8 mouse cellular contexts compared by ENCODE assay signal in the genomic region with DNA sequence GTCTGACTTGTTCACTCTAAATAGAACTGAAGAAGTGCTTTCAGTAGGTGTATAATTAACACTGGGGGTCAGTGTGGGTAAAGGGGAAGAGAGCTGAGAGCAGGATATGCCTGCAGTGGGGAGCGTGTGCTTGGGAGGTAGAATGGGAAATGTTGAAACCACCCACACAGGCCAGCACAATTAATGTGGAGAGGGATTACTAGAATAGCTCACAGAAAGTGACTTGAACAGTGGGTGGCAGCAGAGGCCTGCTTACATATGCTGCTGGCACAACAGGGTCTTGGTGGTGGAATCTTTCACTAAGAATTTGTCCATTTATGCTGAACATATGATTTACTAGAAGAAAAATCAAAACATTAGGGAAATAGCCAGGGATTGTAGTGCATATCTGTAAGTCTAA. TPM values are rescaled to one million over a fixed set of nuclear protein-coding genes. Genes with fewer than 3 reads are reported as not detected.
DNase-seq lines count a peak whose midpoint lies in the region; ATAC-seq and TF ChIP-seq lines count a peak whose summit lies in the region.

No protein-coding gene starts in this region.

- peak; percentile 30 for DNase-seq in neural tube, embryonic 11.5 days (ENCODE audit: low spot score)
- no peak for DNase-seq in neural tube, embryonic 10.5 days (ENCODE audit: extremely low spot score, low spot score)
- peak; percentile 65 to 67 for DNase-seq in cerebellum, postnatal 14 days
- peak; percentile 79 for DNase-seq in midbrain, embryonic 14.5 days
- peak; percentile 68 for DNase-seq in thymus, postnatal 4 days

- no peaks in the 10 kb centered on the region for H3K27me3 ChIP-seq in neural tube, embryonic 11.5 days (ENCODE audit: control insufficient read depth, insufficient read depth, low read length)
- no peaks in the 10 kb centered on the region for H3K27me3 ChIP-seq in intestine, postnatal 0 days (replicated peaks; ENCODE audit: control insufficient read depth, insufficient read depth, low read length)
- no peaks in the 10 kb centered on the region for H3K27me3 ChIP-seq in limb, embryonic 15.5 days
- no peaks in the 10 kb centered on the region for H3K27me3 ChIP-seq in midbrain, embryonic 14.5 days (ENCODE audit: control insufficient read depth, insufficient read depth, low read length)

- no peak for ATAC-seq in neural tube, embryonic 11.5 days (ENCODE audit: insufficient read depth, low FRiP score, low TSS enrichment)
- ATAC-seq in granulocyte monocyte progenitor cell, adult 5-6 weeks (replicated peaks; ENCODE audit: poor library complexity, severe bottlenecking) = peak; percentile 70
- no peak for ATAC-seq in intestine, postnatal 0 days
- no peak for ATAC-seq in limb, embryonic 15.5 days (ENCODE audit: insufficient number of reproducible peaks, low FRiP score, low TSS enrichment, low read depth)
- no peak for ATAC-seq in midbrain, embryonic 14.5 days (ENCODE audit: low FRiP score, low TSS enrichment)

- no peak overlapping the region for H3K27ac ChIP-seq in neural tube, embryonic 11.5 days (ENCODE audit: low read depth, low read length)
- H3K27ac ChIP-seq in intestine, postnatal 0 days (ENCODE audit: low read depth, low read length) = no peak overlapping the region
- no peak overlapping the region for H3K27ac ChIP-seq in limb, embryonic 15.5 days
- no peak overlapping the region for H3K27ac ChIP-seq in midbrain, embryonic 14.5 days (replicated peaks; ENCODE audit: low read depth, low read length)

- peak overlapping the region; percentile 76 for H3K4me2 ChIP-seq in neural tube, embryonic 11.5 days (ENCODE audit: low read depth)
- peak overlapping the region; percentile 89; the same call in 1 of the 2 replicates for H3K4me2 ChIP-seq in intestine, postnatal 0 days (replicated peaks; ENCODE audit: low read depth)
- peak overlapping the region; percentile 69 for H3K4me2 ChIP-seq in limb, embryonic 15.5 days
- peak overlapping the region; percentile 67 for H3K4me2 ChIP-seq in midbrain, embryonic 14.5 days (ENCODE audit: low read length)

- no peaks in the 10 kb centered on the region for H3K9me3 ChIP-seq in neural tube, embryonic 11.5 days (ENCODE audit: control insufficient read depth, low read length)
- no peaks in the 10 kb centered on the region for H3K9me3 ChIP-seq in intestine, postnatal 0 days (ENCODE audit: control insufficient read depth)
- no peaks in the 10 kb centered on the region for H3K9me3 ChIP-seq in limb, embryonic 15.5 days
- H3K9me3 ChIP-seq in midbrain, embryonic 14.5 days (ENCODE audit: control insufficient read depth, low read length) = no peaks in the 10 kb centered on the region

- TF ChIP-seq CTCF in intestine, postnatal 0 days (IDR thresholded peaks at IDR 0.05; ENCODE audit: low read depth) = peak; percentile 80

- H3K9ac ChIP-seq in neural tube, embryonic 11.5 days (ENCODE audit: low read length) = no peak overlapping the region
- H3K9ac ChIP-seq in intestine, postnatal 0 days (ENCODE audit: low read depth, low read length) = no peak overlapping the region
- peak overlapping the region; percentile 26; the same call in 1 of the 2 replicates for H3K9ac ChIP-seq in limb, embryonic 15.5 days
- H3K9ac ChIP-seq in midbrain, embryonic 14.5 days (replicated peaks; ENCODE audit: low read length) = peak overlapping the region; percentile 27; the same call in 1 of the 2 replicates

- peak overlapping the region; percentile 65; the same call in 1 of the 2 replicates for H3K4me3 ChIP-seq in neural tube, embryonic 11.5 days (ENCODE audit: low read depth, low read length)
- no peak overlapping the region for H3K4me3 ChIP-seq in intestine, postnatal 0 days (ENCODE audit: low read depth, low read length)
- H3K4me3 ChIP-seq in limb, embryonic 15.5 days = peak overlapping the region; percentile 96
- H3K4me3 ChIP-seq in midbrain, embryonic 14.5 days (replicated peaks; ENCODE audit: low read depth, low read length) = peak overlapping the region; percentile 86

- 36% methylated on average over 1 of the region's 1 CpGs for WGBS in neural tube, embryonic 11.5 days
- 27% methylated on average over 1 of the region's 1 CpGs for WGBS in intestine, postnatal 0 days
- WGBS in limb, embryonic 15.5 days = 12% methylated on average over 1 of the region's 1 CpGs
- WGBS in midbrain, embryonic 14.5 days = 13% methylated on average over 1 of the region's 1 CpGs

- peaks cover 16% of the 10 kb centered on the region for H3K4me1 ChIP-seq in neural tube, embryonic 11.5 days (ENCODE audit: control insufficient read depth, insufficient read depth, low read length)
- H3K4me1 ChIP-seq in intestine, postnatal 0 days (replicated peaks; ENCODE audit: control insufficient read depth, insufficient read depth, low read length) = peaks cover 6% of the 10 kb centered on the region; the same call in 1 of the 2 replicates
- peaks cover 48% of the 10 kb centered on the region for H3K4me1 ChIP-seq in limb, embryonic 15.5 days
- H3K4me1 ChIP-seq in midbrain, embryonic 14.5 days (ENCODE audit: control insufficient read depth, insufficient read depth, low read length) = peaks cover 58% of the 10 kb centered on the region

- peaks cover 4% of the 10 kb centered on the region; the same call in 1 of the 2 replicates for H3K36me3 ChIP-seq in neural tube, embryonic 11.5 days (ENCODE audit: control insufficient read depth, insufficient read depth, low read length)
- H3K36me3 ChIP-seq in intestine, postnatal 0 days (ENCODE audit: control insufficient read depth, insufficient read depth) = peaks cover 21% of the 10 kb centered on the region
- peaks cover 39% of the 10 kb centered on the region for H3K36me3 ChIP-seq in limb, embryonic 15.5 days
- peaks cover 28% of the 10 kb centered on the region for H3K36me3 ChIP-seq in midbrain, embryonic 14.5 days (ENCODE audit: control insufficient read depth, insufficient read depth, low read length)

RNA-seq across cellular contexts. Expression of a gene that starts 2.2 kb away (rescaled TPM):
- 22.6 and 23.1 TPM in 2 replicates for polyA plus RNA-seq in neural tube, embryonic 11.5 days (2014; fragmentation: Nextera tagmentation; extraction: Ambion mirVana)
- 9.0 and 9.3 TPM in 2 replicates for total RNA-seq in granulocyte monocyte progenitor cell, adult 5-6 weeks (2014; fragmentation: Nextera tagmentation)
- total RNA-seq in granulocyte monocyte progenitor cell, adult 5-6 weeks (2017) = 7.5 and 9.3 TPM in 2 replicates
- polyA plus RNA-seq in intestine, postnatal 0 days (2015; fragmentation: Nextera tagmentation; extraction: Ambion mirVana) = 7.4 and 8.4 TPM in 2 replicates
- polyA plus RNA-seq in limb, embryonic 15.5 days (2015; fragmentation: Nextera tagmentation; extraction: Ambion mirVana) = 31.9 and 33.5 TPM in 2 replicates
- polyA plus RNA-seq in midbrain, embryonic 14.5 days (2014; fragmentation: Nextera tagmentation; extraction: Ambion mirVana) = 17.9 and 22.2 TPM in 2 replicates

RNA-seq across cellular contexts. Expression of a gene that starts 5.8 kb away (rescaled TPM):
- polyA plus RNA-seq in neural tube, embryonic 11.5 days (2014; fragmentation: Nextera tagmentation; extraction: Ambion mirVana) = 212 and 214 TPM in 2 replicates
- total RNA-seq in granulocyte monocyte progenitor cell, adult 5-6 weeks (2014; fragmentation: Nextera tagmentation) = 193 and 202 TPM in 2 replicates
- total RNA-seq in granulocyte monocyte progenitor cell, adult 5-6 weeks (2017) = 130 and 186 TPM in 2 replicates
- 143 and 150 TPM in 2 replicates for polyA plus RNA-seq in intestine, postnatal 0 days (2015; fragmentation: Nextera tagmentation; extraction: Ambion mirVana)
- 144 and 165 TPM in 2 replicates for polyA plus RNA-seq in limb, embryonic 15.5 days (2015; fragmentation: Nextera tagmentation; extraction: Ambion mirVana)
- polyA plus RNA-seq in midbrain, embryonic 14.5 days (2014; fragmentation: Nextera tagmentation; extraction: Ambion mirVana) = 188 and 214 TPM in 2 replicates

RNA-seq across cellular contexts. Expression of a gene that starts 10.4 kb away (rescaled TPM):
- polyA plus RNA-seq in neural tube, embryonic 11.5 days (2014; fragmentation: Nextera tagmentation; extraction: Ambion mirVana) = 30.2 and 36.0 TPM in 2 replicates
- 47.5 and 51.8 TPM in 2 replicates for total RNA-seq in granulocyte monocyte progenitor cell, adult 5-6 weeks (2014; fragmentation: Nextera tagmentation)
- total RNA-seq in granulocyte monocyte progenitor cell, adult 5-6 weeks (2017) = 21.1 and 23.2 TPM in 2 replicates
- polyA plus RNA-seq in intestine, postnatal 0 days (2015; fragmentation: Nextera tagmentation; extraction: Ambion mirVana) = 15.0 and 19.0 TPM in 2 replicates
- polyA plus RNA-seq in limb, embryonic 15.5 days (2015; fragmentation: Nextera tagmentation; extraction: Ambion mirVana) = 28.0 and 34.5 TPM in 2 replicates
- polyA plus RNA-seq in midbrain, embryonic 14.5 days (2014; fragmentation: Nextera tagmentation; extraction: Ambion mirVana) = 47.7 and 57.3 TPM in 2 replicates

RNA-seq across cellular contexts. Expression of a gene that starts 22.9 kb away (rescaled TPM):
- 90.6 and 95.8 TPM in 2 replicates for polyA plus RNA-seq in neural tube, embryonic 11.5 days (2014; fragmentation: Nextera tagmentation; extraction: Ambion mirVana)
- 102 and 121 TPM in 2 replicates for total RNA-seq in granulocyte monocyte progenitor cell, adult 5-6 weeks (2014; fragmentation: Nextera tagmentation)
- 88.3 and 103 TPM in 2 replicates for total RNA-seq in granulocyte monocyte progenitor cell, adult 5-6 weeks (2017)
- polyA plus RNA-seq in intestine, postnatal 0 days (2015; fragmentation: Nextera tagmentation; extraction: Ambion mirVana) = 51.0 and 53.8 TPM in 2 replicates
- polyA plus RNA-seq in limb, embryonic 15.5 days (2015; fragmentation: Nextera tagmentation; extraction: Ambion mirVana) = 79.3 and 80.3 TPM in 2 replicates
- 54.0 and 81.5 TPM in 2 replicates for polyA plus RNA-seq in midbrain, embryonic 14.5 days (2014; fragmentation: Nextera tagmentation; extraction: Ambion mirVana)

RNA-seq across cellular contexts. Expression of a gene that starts 28.8 kb away (rescaled TPM):
- 6.2 and 7.5 TPM in 2 replicates for polyA plus RNA-seq in neural tube, embryonic 11.5 days (2014; fragmentation: Nextera tagmentation; extraction: Ambion mirVana)
- total RNA-seq in granulocyte monocyte progenitor cell, adult 5-6 weeks (2014; fragmentation: Nextera tagmentation) = 0.32 and 0.56 TPM in 2 replicates
- total RNA-seq in granulocyte monocyte progenitor cell, adult 5-6 weeks (2017) = not detected in 2 replicates
- 0.23 and 0.27 TPM in 2 replicates for polyA plus RNA-seq in intestine, postnatal 0 days (2015; fragmentation: Nextera tagmentation; extraction: Ambion mirVana)
- 20.6 and 45.9 TPM in 2 replicates for polyA plus RNA-seq in limb, embryonic 15.5 days (2015; fragmentation: Nextera tagmentation; extraction: Ambion mirVana)
- 0.09 TPM in 2 replicates for polyA plus RNA-seq in midbrain, embryonic 14.5 days (2014; fragmentation: Nextera tagmentation; extraction: Ambion mirVana)

Comparison
In these comparisons a context has a peak if more than half of its experiments do, and no peak if none do; other contexts are left out.
1. H3K9ac ChIP-seq: peak in limb, embryonic 15.5 days (single experiment) and midbrain, embryonic 14.5 days (single experiment); none in neural tube, embryonic 11.5 days (single experiment) and intestine, postnatal 0 days (single experiment).
2. Peak in every context shown above with its lines, with median percentiles within 50 percentile points of each other: H3K4me2 ChIP-seq.